Mouse (Mus musculus): ENCODE data around the gene Sh3pxd2b.

The Sh3pxd2b gene

DNA sequence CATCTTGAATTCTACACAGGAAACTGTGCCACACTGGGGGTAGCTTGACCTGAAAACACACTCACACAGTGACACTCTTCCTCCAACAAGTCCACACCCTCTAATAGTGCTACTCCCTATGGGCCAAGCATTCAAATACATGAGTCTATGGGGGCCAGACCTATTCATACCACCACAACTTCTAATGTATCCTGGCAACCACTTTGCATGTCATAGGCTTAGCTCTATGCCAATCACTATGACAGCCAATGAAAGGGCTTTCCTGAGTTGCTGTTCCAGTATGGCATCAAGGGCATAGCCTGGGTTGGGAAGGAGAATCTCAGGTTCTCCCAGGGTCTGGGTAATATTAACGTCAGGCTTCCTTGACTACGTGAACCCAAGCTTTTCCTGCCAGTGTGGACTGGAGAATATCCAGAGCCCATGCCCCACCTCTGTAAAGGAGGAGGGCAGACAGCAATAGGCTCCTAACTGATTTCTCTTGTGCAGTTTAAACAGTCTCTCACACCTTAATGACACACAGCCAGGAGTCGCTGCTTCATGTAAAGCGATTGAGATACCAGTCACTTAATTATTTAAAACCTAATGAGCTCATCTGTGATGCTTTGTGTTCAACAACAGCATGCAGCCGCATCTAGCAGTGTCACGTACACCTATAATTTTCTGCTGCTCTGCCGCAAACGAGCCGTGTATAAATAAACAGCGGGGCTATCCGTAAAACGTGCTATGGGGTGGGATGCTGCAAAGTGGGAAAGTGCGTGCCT is 25.8 kb downstream of the Sh3pxd2b start:
- no peak for DNase-seq (ENCODE audit: low read depth, low spot score)

DNA sequence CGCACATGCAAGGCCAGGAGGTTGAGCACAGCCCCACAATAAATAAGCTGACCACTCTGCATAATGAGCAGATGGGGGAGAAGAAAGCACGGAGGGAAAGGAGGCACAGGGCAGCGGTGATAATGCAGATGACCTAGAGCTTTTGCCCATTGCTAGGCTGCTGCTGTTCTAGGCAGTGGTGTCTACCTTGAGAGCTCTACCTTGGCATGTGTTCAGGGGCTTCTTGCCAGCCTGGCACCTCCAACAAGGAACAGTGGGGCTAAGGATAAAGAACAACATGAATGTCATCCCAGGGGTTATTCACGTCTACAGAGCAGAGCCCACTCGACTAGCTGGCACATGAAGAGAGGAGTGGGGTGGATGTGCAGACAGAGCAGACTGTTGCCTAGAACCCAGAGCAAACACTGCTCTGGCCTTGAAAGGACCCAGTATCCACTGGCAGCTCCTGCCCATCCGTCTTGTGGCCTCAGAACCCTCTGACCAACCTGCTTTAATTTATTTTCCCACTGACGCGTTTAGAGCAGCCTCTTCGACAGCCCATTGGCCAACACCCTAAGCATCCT is 26.5 kb downstream of the Sh3pxd2b start:
- DNase-seq (ENCODE audit: low read depth, low spot score) = no peak

DNA sequence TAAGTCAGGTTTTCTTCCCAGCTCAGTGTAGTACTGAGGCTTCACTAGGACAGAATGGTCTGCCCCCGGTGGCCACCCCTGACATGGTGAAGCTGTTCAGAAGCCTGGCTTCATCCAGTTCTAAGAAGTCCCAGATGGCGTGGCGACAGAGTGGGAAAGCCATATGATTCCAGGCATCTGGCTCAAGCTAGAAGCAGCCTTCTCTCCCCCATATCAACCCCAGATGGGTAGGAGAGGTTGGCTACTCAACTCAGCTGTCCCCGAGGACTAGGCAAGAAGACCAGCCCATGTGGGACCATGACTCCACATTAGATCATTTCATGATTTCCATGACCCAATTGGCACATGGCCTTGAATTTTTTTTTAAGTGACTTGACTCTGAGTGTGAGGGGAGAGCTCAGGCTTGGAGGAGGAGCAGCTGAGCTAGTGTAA is 27.5 kb downstream of the Sh3pxd2b start:
- no peak for DNase-seq (ENCODE audit: low read depth, low spot score)

DNA sequence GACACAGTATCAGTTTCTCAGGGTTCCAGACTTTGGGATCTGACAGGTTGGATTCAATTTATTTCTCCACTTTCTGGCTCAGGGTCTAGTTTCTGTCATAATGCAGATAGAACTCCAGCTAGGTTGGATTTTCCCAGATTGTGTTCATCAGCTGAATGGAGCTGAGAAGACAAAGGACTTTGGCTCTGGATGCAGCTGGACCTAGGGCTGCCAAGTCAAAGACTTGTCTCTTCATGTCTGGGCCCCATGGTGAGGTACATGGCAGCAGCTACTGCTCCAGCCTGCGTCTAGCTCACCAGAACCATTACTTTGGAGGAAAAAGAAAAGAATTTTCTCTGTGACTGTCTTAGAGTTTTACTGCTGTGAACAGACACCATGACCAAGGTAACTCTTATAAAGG is 28.5 kb downstream of the Sh3pxd2b start:
- DNase-seq (ENCODE audit: low read depth, low spot score) = no peak

DNA sequence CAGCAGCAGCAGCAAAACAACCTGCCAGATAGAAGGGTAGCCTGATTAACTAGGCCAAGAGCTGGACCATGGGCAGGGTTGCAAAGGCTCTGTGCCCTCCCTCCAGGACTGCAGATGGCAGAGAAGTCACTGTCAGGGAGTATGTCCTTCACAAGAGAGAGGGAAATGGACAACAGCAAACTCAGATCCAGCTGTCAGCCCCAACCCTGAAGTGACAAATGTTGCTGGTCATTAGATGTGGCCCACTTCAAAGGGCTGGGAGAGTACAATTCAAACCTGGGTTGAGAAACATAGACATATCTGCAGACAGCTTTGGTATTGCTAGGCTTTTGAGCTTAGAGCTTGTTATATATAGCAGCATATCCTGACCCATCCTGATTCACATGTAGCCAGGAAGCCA is 32.3 kb downstream of the Sh3pxd2b start:
- no peak for DNase-seq (ENCODE audit: low read depth, low spot score)

DNA sequence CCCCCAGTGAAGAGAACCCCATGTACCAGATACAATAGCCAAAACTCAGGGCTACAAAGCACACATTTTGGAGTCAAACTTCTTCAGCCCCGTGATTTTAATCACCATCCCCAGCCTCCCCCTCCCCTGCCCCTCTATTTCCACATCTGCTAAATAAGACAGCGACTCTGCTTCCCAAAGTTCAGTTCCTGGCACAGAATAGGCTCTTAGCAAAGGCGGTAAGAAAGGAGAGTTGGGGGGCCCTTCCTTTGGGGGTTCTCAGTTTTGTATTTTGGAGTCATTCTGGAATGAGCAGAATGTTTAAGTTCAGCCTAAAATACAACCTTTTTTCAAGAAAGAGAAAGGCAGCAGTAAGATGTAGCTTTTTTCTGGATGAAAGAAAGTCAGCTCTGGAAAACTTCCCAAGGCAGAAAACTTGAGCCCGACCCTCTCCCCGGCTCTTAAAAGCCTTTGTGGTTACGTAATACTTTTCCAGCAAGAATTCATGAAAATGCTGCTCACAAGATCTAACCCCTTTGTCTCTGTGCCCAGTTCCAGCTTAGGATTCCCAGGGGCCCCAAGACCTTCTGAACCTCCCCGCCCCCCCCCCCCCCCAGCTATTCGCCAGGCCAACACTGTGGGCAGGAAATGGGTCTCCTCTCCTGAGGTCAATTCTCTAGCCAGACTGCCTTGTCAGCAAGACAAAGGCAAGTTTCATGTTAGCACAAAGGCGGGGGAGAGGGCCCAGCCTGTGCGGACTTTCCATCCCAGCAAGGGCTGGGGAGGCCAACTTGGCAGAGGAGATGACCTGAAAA is 35.9 kb downstream of the Sh3pxd2b start:
- DNase-seq (ENCODE audit: low read depth, low spot score) = peak; percentile 70

DNA sequence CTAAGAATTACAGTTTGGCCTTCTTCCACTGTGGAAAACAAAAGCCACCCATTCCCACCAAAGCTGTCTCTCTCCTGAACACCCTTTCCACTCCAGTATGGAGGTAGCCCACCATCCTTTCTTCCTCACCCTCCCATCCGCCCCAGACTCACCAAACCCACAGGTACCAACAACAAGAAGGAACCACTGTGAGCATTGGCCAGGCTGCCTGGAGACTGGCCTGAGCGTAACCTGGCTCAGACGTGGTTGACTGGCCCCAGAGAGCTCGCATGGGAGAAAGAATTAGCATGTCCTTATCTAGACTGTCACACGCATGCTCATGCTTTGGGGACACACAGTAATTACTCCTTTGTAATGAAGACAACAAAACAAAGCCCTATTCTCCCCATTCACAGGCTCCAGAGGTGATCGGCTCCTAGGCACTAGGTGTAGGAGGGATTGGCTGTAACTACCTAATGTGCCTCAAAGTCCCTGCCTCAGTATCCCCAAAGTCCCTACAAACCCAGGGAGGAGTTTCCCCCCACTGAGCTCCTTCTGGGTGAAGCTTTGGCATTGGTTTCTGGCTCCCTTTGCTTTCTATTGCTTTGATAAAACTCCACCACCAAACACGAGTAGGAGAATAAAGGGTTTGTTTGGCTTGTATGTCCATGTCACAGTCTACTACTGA is 36.6 kb downstream of the Sh3pxd2b start:
- DNase-seq (ENCODE audit: low read depth, low spot score) = no peak

DNA sequence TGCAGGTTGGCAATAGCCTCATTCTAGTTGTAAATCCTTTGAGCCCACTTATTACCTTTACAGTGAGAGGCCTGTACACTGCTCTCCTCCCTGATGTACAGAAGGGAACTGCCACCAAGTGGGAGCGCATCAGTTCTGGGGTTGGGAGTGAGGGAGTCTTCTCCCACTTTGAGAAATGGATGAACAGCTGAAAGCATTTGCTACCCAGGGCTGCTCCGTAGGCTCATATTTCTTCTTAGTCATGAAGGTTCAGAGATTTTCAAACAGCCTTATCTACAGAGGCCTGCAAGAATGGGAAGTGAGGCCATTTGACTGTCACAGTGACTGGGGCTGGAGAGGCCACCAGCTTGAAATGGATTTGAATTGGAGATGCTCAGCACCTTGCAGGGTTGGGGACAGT is 38.4 kb downstream of the Sh3pxd2b start:
- no peak for DNase-seq (ENCODE audit: low read depth, low spot score)

DNA sequence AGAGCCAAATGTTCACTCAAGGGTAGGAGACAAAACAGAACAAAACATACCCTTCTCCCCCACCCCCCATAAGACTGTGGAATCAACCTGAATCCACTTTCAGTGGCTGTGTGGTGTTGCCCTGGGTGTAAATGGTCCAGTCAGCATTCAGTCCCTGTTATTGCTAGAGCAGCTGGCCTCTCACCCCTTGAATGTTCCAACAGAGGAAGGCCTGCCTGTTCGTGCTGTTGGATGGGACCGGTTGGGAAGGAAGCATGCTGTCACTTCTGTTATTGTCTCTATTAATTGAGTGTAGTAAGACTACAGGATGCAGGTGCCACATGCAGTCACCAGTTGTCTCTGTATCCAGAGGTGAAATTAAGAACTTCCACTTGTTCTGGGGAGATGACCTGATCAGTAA is 40.4 kb downstream of the Sh3pxd2b start:
- DNase-seq (ENCODE audit: low read depth, low spot score) = no peak

DNA sequence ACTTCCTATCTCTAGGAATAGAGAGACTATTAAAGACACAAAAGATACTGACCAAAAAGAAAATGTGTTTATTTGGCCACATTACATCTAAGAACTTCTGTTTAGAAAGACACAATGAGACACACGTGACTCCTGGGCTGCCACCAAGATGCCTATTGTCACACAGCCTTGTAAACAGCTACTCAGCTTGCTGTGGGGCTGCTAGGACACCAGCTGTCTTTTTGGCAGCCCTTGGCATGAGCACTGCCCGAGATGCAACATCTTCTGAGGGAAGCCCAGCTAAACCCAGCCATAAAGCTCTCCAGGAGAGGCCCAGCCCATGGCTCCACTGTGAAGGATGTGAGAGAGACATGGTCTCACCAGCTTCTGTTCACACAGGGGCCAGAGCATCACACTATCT is 45.5 kb downstream of the Sh3pxd2b start:
- no peak for DNase-seq (ENCODE audit: low read depth, low spot score)

DNA sequence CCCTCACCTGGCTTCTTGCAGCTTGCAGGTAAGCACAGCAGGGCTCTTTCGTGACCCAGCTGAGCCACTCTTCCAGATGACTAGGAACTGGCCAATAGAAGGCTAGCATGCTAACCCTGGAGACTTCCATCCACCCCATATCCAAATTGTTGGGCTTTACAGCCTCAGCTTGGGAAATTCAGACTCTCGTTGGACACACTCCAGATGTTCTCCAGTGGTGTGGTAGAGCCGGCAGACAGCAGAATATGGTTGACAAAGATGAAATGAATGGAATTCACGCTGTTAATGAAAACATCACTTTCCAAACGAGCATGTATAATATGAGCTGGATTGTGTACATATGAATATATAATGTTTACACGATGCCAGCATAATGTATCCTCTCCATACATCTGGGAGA is 48.2 kb downstream of the Sh3pxd2b start:
- no peak for DNase-seq (ENCODE audit: low read depth, low spot score)

DNA sequence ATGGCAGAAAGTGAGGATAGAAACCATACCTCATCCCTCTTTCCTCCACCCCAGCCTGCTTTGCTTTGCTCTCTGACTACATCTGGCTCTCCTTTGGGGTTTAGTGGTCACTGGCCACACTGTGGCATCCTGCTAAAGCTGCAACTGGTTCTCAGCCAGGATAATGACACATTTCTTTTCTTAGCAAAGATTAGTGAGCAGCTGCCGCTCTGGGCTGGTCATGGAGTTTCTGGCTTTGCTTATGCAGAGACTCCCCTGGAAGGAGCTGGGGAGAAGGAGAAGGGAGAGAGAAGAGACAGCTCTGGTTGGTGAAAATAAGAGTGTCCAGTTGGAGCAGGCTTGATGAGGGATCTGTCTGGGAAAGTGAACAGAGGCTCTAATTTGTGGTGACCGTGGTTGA is 50.8 kb downstream of the Sh3pxd2b start:
- no peak for DNase-seq (ENCODE audit: low read depth, low spot score)

DNA sequence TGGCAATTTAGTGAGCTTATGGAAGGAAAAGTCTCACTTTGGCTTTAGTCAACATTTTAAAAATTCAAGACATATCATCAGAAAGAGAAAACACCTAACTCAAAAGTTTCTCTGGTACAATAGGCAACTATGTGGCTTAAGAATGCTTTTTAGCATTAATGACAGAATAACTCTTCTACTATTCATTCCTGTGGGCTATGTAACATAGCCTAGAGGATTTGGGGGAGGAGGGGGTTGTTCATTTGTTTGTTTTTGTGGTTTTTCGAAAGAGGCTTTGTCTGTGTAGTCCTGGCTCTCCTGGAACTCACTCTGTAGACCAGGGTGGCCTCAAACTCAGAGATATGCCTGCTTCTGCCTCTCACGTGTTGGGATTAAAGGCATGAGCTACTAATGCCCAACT is 51.6 kb downstream of the Sh3pxd2b start:
- no peak for DNase-seq (ENCODE audit: low read depth, low spot score)

DNA sequence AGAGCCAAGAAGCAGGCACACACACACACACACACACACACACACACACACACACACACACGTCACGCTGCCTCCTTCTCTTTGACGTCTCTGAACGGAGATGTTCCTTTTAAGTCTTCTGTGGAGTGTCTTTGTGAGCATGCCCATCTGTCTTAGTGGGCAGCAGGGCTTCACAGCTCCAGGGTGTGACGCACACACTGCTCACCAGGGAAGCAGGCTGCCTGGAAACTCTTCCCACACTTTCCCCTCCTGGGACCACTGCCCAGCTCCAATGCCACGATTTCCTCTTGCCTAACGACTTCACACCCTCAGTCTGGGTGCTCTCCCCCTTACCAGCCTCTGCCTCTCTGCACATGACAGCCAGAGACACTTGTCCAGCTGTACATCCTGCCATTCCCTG is 55.1 kb downstream of the Sh3pxd2b start:
- DNase-seq (ENCODE audit: low read depth, low spot score) = no peak

DNA sequence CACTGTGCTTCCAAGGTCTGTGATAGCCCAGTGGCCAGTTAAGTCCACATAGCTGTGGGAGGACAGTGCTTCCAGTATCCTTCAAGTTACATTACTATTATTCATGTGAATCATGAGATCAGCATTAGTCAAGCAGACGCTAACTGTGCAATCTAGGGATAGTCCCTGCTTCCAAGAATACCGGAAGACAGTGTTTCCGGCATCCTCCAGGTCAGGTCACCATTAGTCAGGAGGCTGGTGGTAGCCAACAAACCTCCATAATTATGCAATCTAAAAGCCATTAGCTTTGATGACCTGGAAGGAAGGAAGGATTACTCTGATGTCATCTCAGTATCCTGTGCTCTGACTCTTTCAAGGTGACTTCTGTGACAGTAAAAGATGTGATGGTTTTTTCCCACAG is 57.1 kb downstream of the Sh3pxd2b start:
- DNase-seq (ENCODE audit: low read depth, low spot score) = no peak

DNA sequence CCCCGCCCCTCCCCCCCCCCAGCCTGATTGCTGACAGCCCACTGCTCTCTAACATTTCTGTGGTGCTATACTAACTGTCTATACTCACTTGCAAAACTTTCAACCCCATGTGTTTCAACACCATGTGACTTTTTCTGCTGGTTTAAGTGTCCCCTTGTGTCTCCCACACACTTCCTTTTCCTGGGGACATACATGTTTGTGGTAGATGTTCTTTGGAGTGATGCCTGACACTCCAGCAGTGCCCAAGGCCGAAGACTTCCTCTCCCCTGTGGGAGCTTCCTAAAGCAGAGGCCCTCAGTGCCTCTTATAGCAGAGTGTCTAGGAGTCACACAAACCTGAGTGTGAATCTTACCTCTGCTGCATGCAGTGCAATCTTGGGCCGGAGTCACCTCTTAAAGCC is 60.2 kb downstream of the Sh3pxd2b start:
- no peak for DNase-seq (ENCODE audit: low read depth, low spot score)

DNA sequence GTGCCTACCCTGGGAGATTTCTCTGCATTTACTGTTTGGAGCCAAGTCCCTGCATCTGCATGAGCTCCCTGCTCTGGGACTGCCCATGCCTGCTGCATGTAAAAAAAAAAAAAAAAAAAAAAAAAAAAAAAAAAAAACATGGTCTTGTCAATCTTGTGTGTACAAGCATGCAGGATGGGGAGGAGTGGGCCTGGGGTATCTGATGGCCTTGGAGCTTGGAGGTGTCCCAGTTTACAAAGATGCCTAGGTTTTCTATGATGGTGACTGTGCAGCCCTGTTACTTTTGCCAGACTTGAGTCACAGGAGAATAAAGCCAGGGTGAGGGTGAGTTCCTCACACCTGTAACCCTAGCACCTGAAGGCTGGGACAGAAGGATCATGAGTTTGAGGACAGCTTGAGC is 61.4 kb downstream of the Sh3pxd2b start:
- no peak for DNase-seq (ENCODE audit: low read depth, low spot score)

DNA sequence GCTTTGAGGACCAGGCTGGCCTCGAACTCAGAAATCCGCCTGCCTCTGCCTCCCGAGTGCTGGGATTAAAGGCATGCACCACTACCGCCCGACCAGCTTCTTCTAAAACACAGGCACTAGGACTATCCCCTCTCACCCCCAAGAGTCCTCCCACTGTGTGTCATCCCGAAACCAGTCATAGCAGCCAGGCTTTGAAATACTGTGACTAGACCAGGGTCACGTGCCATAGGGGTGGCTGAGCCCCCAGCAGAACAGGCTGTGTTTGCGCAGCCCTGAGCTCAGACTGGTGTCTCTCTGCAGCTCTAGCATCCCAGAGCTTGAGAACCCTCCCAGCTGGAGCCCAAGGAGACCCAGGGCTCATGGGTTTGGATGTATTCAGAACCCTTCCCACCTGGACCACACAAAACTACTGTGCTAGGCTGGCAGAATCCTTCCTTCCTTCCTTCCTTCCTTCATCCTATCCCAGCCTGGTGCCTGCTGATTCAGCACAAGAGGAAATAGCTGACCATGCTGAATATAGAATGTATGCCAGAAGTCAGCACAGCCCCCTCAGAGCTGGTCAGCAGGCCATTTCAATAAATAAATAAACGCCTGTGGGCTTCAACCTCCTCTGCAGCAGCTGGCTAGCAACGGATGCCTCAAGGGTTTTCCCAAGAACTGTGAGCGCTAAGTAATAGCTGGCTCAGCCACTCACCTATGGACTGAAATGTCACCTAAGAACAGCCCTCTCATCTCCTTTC is 62.4 kb downstream of the Sh3pxd2b start:
- DNase-seq (ENCODE audit: low read depth, low spot score) = peak; percentile 4

DNA sequence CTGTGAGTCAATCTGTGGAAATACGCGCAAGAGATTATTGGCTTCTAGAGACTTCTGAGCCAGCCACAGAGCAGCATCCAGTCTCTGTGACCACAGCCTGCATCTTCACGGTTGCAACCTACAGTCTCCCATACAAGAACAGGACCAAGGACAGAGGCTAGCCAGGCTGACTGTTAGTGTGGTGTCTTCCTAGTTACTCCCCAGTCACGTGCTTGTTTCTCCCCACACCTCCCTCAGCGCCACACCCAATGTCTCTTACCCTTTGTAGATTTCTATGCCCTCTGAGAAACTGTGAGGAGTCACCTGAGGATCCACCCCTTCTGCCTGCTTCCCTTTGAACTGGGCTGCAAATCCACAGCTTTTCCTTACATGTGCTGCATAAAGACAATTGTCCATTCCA is 72.4 kb downstream of the Sh3pxd2b start:
- no peak for DNase-seq (ENCODE audit: low read depth, low spot score)

DNA sequence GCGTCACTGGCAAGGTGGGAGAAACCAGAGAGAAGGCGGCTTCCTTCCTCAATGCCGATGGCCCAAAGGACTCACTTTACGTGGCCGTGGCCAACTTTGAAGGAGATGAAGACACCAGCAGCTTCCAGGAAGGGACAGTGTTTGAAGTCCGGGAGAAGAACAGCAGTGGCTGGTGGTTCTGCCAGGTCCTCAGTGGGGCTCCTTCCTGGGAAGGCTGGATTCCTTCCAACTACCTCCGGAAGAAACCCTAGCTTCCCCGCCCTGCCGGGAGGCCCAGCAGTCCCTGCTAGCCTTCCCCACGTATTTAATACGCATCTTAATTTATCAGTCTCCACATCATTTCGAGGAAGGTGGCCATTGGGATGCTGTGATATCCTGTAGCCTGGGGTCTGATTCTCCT is 75.7 kb downstream of the Sh3pxd2b start:
- DNase-seq (ENCODE audit: low read depth, low spot score) = no peak

DNA sequence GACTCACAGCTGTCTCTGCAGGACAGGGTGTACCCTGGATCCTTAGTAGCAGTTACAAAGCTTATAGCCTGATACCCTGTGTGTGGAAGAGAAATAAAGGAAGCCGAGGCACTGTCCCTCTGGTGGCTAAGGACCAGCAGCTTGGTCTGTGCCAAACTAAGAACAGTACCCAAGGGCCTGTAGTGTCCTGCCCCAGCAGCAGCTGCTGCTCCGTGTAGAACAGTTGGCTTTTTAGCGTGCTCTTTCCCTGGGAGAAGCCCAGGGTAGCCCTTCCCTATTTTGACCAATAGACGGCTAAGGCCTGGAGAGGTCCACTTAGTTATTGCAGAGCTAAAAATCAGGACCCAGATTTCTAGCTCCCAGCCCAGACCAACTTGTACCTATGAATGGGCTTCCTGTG is 77.0 kb downstream of the Sh3pxd2b start:
- DNase-seq (ENCODE audit: low read depth, low spot score) = no peak

Data from mesoderm, embryonic 11.5 days (tissue).